Mouse (Mus musculus): ENCODE data around the gene BC028528.

DNA sequence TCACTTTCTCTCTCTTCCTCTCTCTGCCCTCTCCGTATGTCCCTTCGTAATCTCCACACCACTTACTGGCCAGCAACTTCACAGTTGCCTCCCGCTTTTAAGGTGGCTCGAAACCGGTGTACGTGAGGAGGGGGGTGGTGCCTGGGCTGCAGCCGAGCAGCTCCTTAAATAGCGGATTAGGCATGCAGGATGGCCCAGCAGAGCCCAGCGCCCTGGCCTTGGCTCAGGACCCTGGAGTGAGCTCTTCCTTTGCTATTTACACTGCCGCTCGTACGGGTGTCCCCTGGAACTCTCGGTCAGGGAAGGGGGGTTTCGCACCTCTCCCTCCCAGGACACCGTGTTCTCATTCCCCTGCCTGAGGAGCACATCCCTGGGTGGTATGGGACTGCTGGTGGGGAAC lies 12.8 kb upstream of the BC028528 start, which contains the start of gene Car14:
- no peak for TF ChIP-seq CTCF (IDR thresholded peaks at IDR 0.05; ENCODE audit: control insufficient read depth, insufficient read depth, low read length)
- TF ChIP-seq POLR2A (IDR thresholded peaks at IDR 0.05; ENCODE audit: borderline replicate concordance, control insufficient read depth, low read depth, low read length): no peak

All from bone marrow, adult 2 months (tissue).